Mouse (Mus musculus) MEL (cell line): ENCODE measurements at regions not wholly inside any gene's neighbourhood (a gene's known extent, or its start where the extent isn't known, plus 50 kb on each side); places are given as distances from the start of the nearest gene placed in this dataset.

ENCODE experiments used
- DNase-seq: peaks from one replicate; pipeline ENCODE4 v3.0.0; 2011; ENCODE audit warnings: low read depth, low spot score
- H3K27ac ChIP-seq: 2 replicates; pipeline ENCODE4 v1.5.1; 2012; ENCODE audit warnings: low read depth, mild to moderate bottlenecking, control low read depth, low read length, moderate library complexity; ENCODE audit not compliant: control insufficient read depth
- H3K27me3 ChIP-seq, 2 experiments: fragments of 150-350 bp in 1 of 2; sonication (generic) in 1 of 2; 2 replicates each; pipeline ENCODE4 v1.6.1; 2012; ENCODE audit warnings: low read length in 2 of 2, mild to moderate bottlenecking in 2 of 2, improper control_type of control experiment in 1 of 2, moderate library complexity in 1 of 2; ENCODE audit not compliant: insufficient read depth in 2 of 2, control insufficient read depth in 1 of 2
- H3K36me3 ChIP-seq, 2 experiments: 2 replicates each; pipeline ENCODE4 v1.6.1; 2012 to 2014; ENCODE audit warnings: low read length in 2 of 2, improper control_type of control experiment in 1 of 2, inconsistent platforms in 1 of 2, mild to moderate bottlenecking in 1 of 2; ENCODE audit not compliant: insufficient read depth in 2 of 2, control insufficient read depth in 1 of 2
- H3K4me1 ChIP-seq, 2 experiments: fragments of 150-350 bp in 1 of 2; sonication (generic) in 1 of 2; 2 replicates each; pipeline ENCODE4 v1.6.1; 2012; ENCODE audit warnings: low read length in 2 of 2, improper control_type of control experiment in 1 of 2, mild to moderate bottlenecking in 1 of 2; ENCODE audit not compliant: insufficient read depth in 2 of 2, control insufficient read depth in 1 of 2
- H3K4me3 ChIP-seq, 2 experiments: fragments of 150-350 bp in 1 of 2; sonication (generic) in 1 of 2; 2 replicates each; pipeline ENCODE4 v1.5.1; 2012; ENCODE audit warnings: low read depth in 2 of 2, low read length in 2 of 2, mild to moderate bottlenecking in 2 of 2, moderate library complexity in 2 of 2, control low read depth in 1 of 2, improper control_type of control experiment in 1 of 2; ENCODE audit not compliant: control insufficient read depth in 1 of 2, insufficient read depth in 1 of 2
- H3K79me2 ChIP-seq: 2 replicates; pipeline ENCODE4 v1.6.1; 2012; ENCODE audit warnings: mild to moderate bottlenecking, low read length, moderate library complexity; ENCODE audit not compliant: control insufficient read depth, poor library complexity, insufficient read depth
- H3K9ac ChIP-seq: 2 replicates; pipeline ENCODE4 v1.6.1; 2012; ENCODE audit warnings: low read depth, mild to moderate bottlenecking, control low read depth, low read length, moderate library complexity; ENCODE audit not compliant: control insufficient read depth, poor library complexity, severe bottlenecking
- H3K9me3 ChIP-seq: fragments of 150-350 bp; sonication (generic); replicated peaks from 2 replicates; pipeline ENCODE4 v1.6.1; 2012; ENCODE audit warnings: mild to moderate bottlenecking, low read length, improper control_type of control experiment, moderate library complexity; ENCODE audit not compliant: insufficient read depth
- BHLHE40 ChIP-seq: IDR thresholded peaks from 2 replicates; pipeline ENCODE4 v1.6.1; 2012; ENCODE audit warnings: low read depth, mild to moderate bottlenecking, inconsistent platforms, low read length, improper control_type of control experiment, borderline replicate concordance
- CHD1 ChIP-seq: IDR thresholded peaks from 2 replicates; pipeline ENCODE4 v1.6.1; 2012; ENCODE audit warnings: low read depth, mild to moderate bottlenecking, inconsistent platforms, low read length, improper control_type of control experiment
- CHD2 ChIP-seq: IDR thresholded peaks from 2 replicates; pipeline ENCODE4 v1.6.1; 2011; ENCODE audit warnings: low read length, improper control_type of control experiment
- CTCF ChIP-seq, 3 experiments: IDR thresholded peaks in 2 of 3; conservative IDR thresholded peaks in 1 of 3; 2 replicates each; pipeline ENCODE4 v1.5.1; 2011 to 2012; ENCODE audit warnings: low read length in 3 of 3, low read depth in 2 of 3, mild to moderate bottlenecking in 2 of 3, improper control_type of control experiment in 1 of 3, inconsistent platforms in 1 of 3, mixed read lengths in 1 of 3, moderate library complexity in 1 of 3; ENCODE audit not compliant: control insufficient read depth in 1 of 3, insufficient read depth in 1 of 3, poor library complexity in 1 of 3, severe bottlenecking in 1 of 3
- ELF1 ChIP-seq: IDR thresholded peaks from 2 replicates; pipeline ENCODE4 v1.6.1; 2014; ENCODE audit warnings: low read depth, mild to moderate bottlenecking, inconsistent platforms, low read length, improper control_type of control experiment, moderate library complexity
- EP300 ChIP-seq, 2 experiments: IDR thresholded peaks; 2 replicates each; pipeline ENCODE4 v1.6.1; 2011; ENCODE audit warnings: improper control_type of control experiment in 2 of 2, low read length in 2 of 2, low read depth in 1 of 2, mild to moderate bottlenecking in 1 of 2
- GATA1 ChIP-seq: IDR thresholded peaks from 2 replicates; pipeline ENCODE4 v1.6.1; 2011; ENCODE audit warnings: low read depth, low read length, improper control_type of control experiment
- HCFC1 ChIP-seq: IDR thresholded peaks from 2 replicates; pipeline ENCODE4 v1.6.1; 2012; ENCODE audit warnings: low read depth, mild to moderate bottlenecking, inconsistent platforms, low read length, improper control_type of control experiment, moderate library complexity
- JUND ChIP-seq: IDR thresholded peaks from 2 replicates; pipeline ENCODE4 v1.6.1; 2011; ENCODE audit warnings: low read depth, mild to moderate bottlenecking, improper control_type of control experiment, low read length
- KAT2A ChIP-seq: conservative IDR thresholded peaks from 2 replicates; pipeline ENCODE4 v1.6.1; 2012; ENCODE audit warnings: low read depth, low read length, improper control_type of control experiment, inconsistent platforms
- MAZ ChIP-seq: IDR thresholded peaks from 2 replicates; pipeline ENCODE4 v1.6.1; 2012; ENCODE audit warnings: low read depth, mild to moderate bottlenecking, inconsistent platforms, low read length, improper control_type of control experiment
- MXI1 ChIP-seq: IDR thresholded peaks from 2 replicates; pipeline ENCODE4 v1.6.1; 2011; ENCODE audit warnings: mild to moderate bottlenecking, low read depth, low read length, improper control_type of control experiment
- MYB ChIP-seq: IDR thresholded peaks from 2 replicates; pipeline ENCODE4 v1.6.1; 2011; ENCODE audit warnings: mild to moderate bottlenecking, low read depth, low read length, improper control_type of control experiment
- MYC ChIP-seq: IDR thresholded peaks from 2 replicates; pipeline ENCODE4 v1.6.1; 2011; ENCODE audit warnings: low read depth, mild to moderate bottlenecking, low read length, improper control_type of control experiment, moderate library complexity
- NELFE ChIP-seq: IDR thresholded peaks from 2 replicates; pipeline ENCODE4 v1.6.1; 2011; ENCODE audit warnings: low read depth, low read length, improper control_type of control experiment
- NRF1 ChIP-seq: IDR thresholded peaks from 2 replicates; pipeline ENCODE4 v1.6.1; 2014; ENCODE audit warnings: low read depth, mild to moderate bottlenecking, inconsistent platforms, low read length, improper control_type of control experiment, moderate library complexity; ENCODE audit not compliant: poor library complexity, insufficient read depth, severe bottlenecking
- POLR2A ChIP-seq, 2 experiments: IDR thresholded peaks; 2 replicates each; pipeline ENCODE4 v1.6.1; 2011 to 2012; ENCODE audit warnings: low read length in 2 of 2, mild to moderate bottlenecking in 2 of 2, control low read depth in 1 of 2, improper control_type of control experiment in 1 of 2, low read depth in 1 of 2, moderate library complexity in 1 of 2; ENCODE audit not compliant: control insufficient read depth in 1 of 2, insufficient read depth in 1 of 2, poor library complexity in 1 of 2
- RAD21 ChIP-seq: IDR thresholded peaks from 2 replicates; pipeline ENCODE4 v1.6.1; 2011; ENCODE audit warnings: mild to moderate bottlenecking, low read depth, low read length, improper control_type of control experiment
- RCOR1 ChIP-seq: IDR thresholded peaks from 2 replicates; pipeline ENCODE4 v1.6.1; 2012; ENCODE audit warnings: low read depth, mild to moderate bottlenecking, inconsistent platforms, low read length, improper control_type of control experiment
- SIN3A ChIP-seq: IDR thresholded peaks from 2 replicates; pipeline ENCODE4 v1.6.1; 2012; ENCODE audit warnings: low read length, improper control_type of control experiment, inconsistent platforms
- TAL1 ChIP-seq: IDR thresholded peaks from 2 replicates; pipeline ENCODE4 v1.6.1; 2012; ENCODE audit warnings: mild to moderate bottlenecking, inconsistent platforms, low read length, moderate library complexity, mixed read lengths
- UBTF ChIP-seq: IDR thresholded peaks from 2 replicates; pipeline ENCODE4 v1.6.1; 2012; ENCODE audit warnings: low read depth, mild to moderate bottlenecking, inconsistent platforms, low read length, improper control_type of control experiment, moderate library complexity, borderline replicate concordance; ENCODE audit not compliant: insufficient read depth
- USF2 ChIP-seq, 2 experiments: IDR thresholded peaks; 2 replicates each; pipeline ENCODE4 v1.6.1; 2011 to 2012; ENCODE audit warnings: improper control_type of control experiment in 2 of 2, low read length in 2 of 2, borderline replicate concordance in 1 of 2, inconsistent platforms in 1 of 2, low read depth in 1 of 2, mild to moderate bottlenecking in 1 of 2; ENCODE audit not compliant: insufficient read depth in 1 of 2
- ZC3H11A ChIP-seq: IDR thresholded peaks from 2 replicates; pipeline ENCODE4 v1.6.1; 2012; ENCODE audit warnings: low read depth, mild to moderate bottlenecking, inconsistent platforms, low read length, improper control_type of control experiment
- ZKSCAN1 ChIP-seq: IDR thresholded peaks from 2 replicates; pipeline ENCODE4 v1.6.1; 2012; ENCODE audit warnings: low read depth, mild to moderate bottlenecking, inconsistent platforms, low read length, improper control_type of control experiment, moderate library complexity

GRCm38 (mm10) chr4:4549893-4550292 lies 243.3 kb downstream of the Impad1 start:
- Histone ChIP-seq H3K36me3 (no peaks in the 10 kb centered on the region), H3K4me3 (no peak overlapping the region), H3K9me3 (no peaks in the 10 kb centered on the region), H3K79me2 (no peaks in the 10 kb centered on the region), H3K27ac (no peak overlapping the region), H3K27me3 (no peaks in the 10 kb centered on the region), H3K4me1 (no peaks in the 10 kb centered on the region), H3K9ac (no peak overlapping the region)
- DNase-seq = no peak
- TF ChIP-seq NRF1 (no peak), MYC (no peak), BHLHE40 (no peak), TAL1 (no peak), MXI1 (no peak), MYB (no peak), EP300 (IDR thresholded peaks at IDR 0.05; ENCODE audit: low read depth in 1 of 2, low read length in 2 of 2) (no peak), HCFC1 (no peak), CHD2 (no peak)

GRCm38 (mm10) chr4:4537172-4537753 lies 255.9 kb downstream of the Impad1 start:
- no peak overlapping the region for H3K4me3 ChIP-seq
- no peaks in the 10 kb centered on the region for H3K4me1 ChIP-seq
- no peak for TF ChIP-seq BHLHE40
- no peak for TF ChIP-seq MAZ
- TF ChIP-seq SIN3A = no peak
- no peak for TF ChIP-seq USF2 (IDR thresholded peaks at IDR 0.05; ENCODE audit: borderline replicate concordance in 1 of 2, insufficient read depth in 1 of 2, low read depth in 1 of 2, low read length in 2 of 2)
- no peak for TF ChIP-seq ZKSCAN1
- no peak for DNase-seq
- no peaks in the 10 kb centered on the region for H3K9me3 ChIP-seq
- no peaks in the 10 kb centered on the region for H3K79me2 ChIP-seq
- H3K27ac ChIP-seq = no peak overlapping the region
- H3K36me3 ChIP-seq = no peaks in the 10 kb centered on the region
- H3K27me3 ChIP-seq = no peaks in the 10 kb centered on the region
- H3K9ac ChIP-seq = no peak overlapping the region

- no peak for DNase-seq
- Histone ChIP-seq H3K27me3 (no peaks in the 10 kb centered on the region), H3K4me3 (no peak overlapping the region), H3K36me3 (no peaks in the 10 kb centered on the region), H3K9me3 (no peaks in the 10 kb centered on the region)
- TF ChIP-seq ZC3H11A (no peak), BHLHE40 (no peak), CHD1 (no peak), GATA1 (no peak), NELFE (no peak), UBTF (no peak), SIN3A (no peak), EP300 (IDR thresholded peaks at IDR 0.05; ENCODE audit: low read depth in 1 of 2, low read length in 2 of 2) (no peak), KAT2A (no peak), POLR2A (IDR thresholded peaks at IDR 0.05; ENCODE audit: control insufficient read depth in 1 of 2, insufficient read depth in 1 of 2, low read depth in 1 of 2, low read length in 2 of 2, poor library complexity in 1 of 2) (no peak), RCOR1 (no peak), RAD21 (no peak), TAL1 (no peak), CTCF (IDR thresholded peaks at IDR 0.05 in 2 of 3, conservative IDR thresholded peaks at IDR 0.05 in 1 of 3; ENCODE audit: control insufficient read depth in 1 of 3, insufficient read depth in 1 of 3, low read depth in 2 of 3, low read length in 3 of 3, poor library complexity in 1 of 3, severe bottlenecking in 1 of 3) (no peak), ELF1 (no peak), MYC (no peak), JUND (no peak), HCFC1 (no peak)
- TF ChIP-seq, all 39 proteins: peak for 0
- H3K27ac ChIP-seq = no peak overlapping the region
- no peaks in the 10 kb centered on the region for H3K79me2 ChIP-seq
- no peaks in the 10 kb centered on the region for H3K4me1 ChIP-seq
- H3K9ac ChIP-seq = no peak overlapping the region
These were observed 261.0 kb downstream of the Impad1 start for GRCm38 (mm10) chr4:4532196-4532595.
